Mouse (Mus musculus): ENCODE results near the gene Dstyk. TPM values are rescaled to one million over a fixed set of nuclear protein-coding genes. Genes with fewer than 3 reads are reported as not detected.
A peak's percentile ranks its signal among the peaks of the same experiment; 100 is the strongest.
"Not testable (repeated sequence)": the region's sequence is repeated elsewhere in the genome, so short reads cannot be mapped to it uniquely, and the experiment has no call there.

Dstyk gene
- total RNA-seq, 2 experiments from 2014 or later = 9.7 to 11.1 TPM

DNA sequence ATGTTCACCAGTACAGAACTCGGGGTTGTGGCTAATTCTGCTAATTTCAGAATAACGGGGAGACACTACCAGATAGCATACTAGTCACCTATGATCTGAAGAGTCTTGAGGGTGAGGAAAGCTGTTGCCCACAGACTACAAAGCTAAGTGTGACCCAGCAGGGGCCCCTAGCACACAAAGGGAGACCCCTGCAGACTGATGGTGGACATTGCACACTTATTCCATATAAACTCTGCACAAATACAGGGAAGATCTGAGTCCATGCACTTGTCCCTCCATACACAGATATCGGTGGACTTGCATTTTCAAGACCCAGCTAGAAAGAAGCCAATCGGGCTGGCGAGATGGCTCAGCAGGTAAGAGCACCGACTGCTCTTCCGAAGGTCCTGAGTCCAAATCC is 52.2 kb downstream of the Dstyk start:
- no peak overlapping the region for H3K4me3 ChIP-seq
- no peak overlapping the region for H3K27ac ChIP-seq
- TF ChIP-seq CTCF (IDR thresholded peaks at IDR 0.05) = peak; percentile 3; the same call in 1 of the 2 replicates
- no peak for DNase-seq
- intact Hi-C loops (cut with DNase I) = no loop called here

DNA sequence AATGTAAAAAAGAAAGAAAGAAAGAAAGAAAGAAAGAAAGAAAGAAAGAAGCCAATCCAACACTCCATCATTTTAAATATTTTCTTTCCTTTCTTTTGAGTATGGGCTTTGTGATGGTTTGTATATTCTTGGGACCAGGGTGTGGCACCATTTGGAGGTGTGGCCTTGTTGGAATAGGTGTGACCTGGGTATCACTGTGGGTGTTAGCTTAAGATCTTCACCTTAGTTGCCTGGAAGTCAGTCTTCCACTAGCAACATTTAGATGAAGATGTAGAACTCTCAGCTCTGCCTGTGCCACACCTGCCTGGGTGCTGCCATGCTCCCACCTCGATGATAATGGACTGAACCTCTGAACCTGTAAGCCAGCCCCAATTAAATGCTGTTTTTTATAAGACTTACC is 52.7 kb downstream of the Dstyk start:
- intact Hi-C loops (cut with DNase I); DNase-seq; H3K27ac ChIP-seq; H3K4me3 ChIP-seq: not testable (repeated sequence)

DNA sequence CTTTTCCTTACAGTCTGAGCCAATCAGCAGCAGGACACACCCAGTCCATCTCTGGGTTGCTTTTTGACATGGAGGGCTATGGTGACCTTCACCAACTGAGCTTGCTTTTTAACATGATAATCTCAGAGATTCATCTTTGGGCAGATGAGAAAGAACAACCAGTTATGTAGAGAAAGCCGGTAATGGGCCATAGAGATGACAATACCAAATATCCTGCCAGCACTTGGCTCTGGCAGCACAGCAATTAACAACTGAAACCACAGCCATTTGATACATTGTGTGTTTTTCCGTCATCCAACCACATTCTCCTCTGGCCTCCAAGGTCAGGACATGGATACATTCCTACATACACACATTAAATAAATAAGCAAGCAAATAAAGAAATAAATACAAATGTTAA is 53.7 kb downstream of the Dstyk start:
- DNase-seq = no peak
- Histone ChIP-seq H3K27ac (no peak overlapping the region), H3K4me3 (no peak overlapping the region)
- intact Hi-C loops (cut with DNase I) = no loop called here
- no peak for TF ChIP-seq CTCF (IDR thresholded peaks at IDR 0.05)

DNA sequence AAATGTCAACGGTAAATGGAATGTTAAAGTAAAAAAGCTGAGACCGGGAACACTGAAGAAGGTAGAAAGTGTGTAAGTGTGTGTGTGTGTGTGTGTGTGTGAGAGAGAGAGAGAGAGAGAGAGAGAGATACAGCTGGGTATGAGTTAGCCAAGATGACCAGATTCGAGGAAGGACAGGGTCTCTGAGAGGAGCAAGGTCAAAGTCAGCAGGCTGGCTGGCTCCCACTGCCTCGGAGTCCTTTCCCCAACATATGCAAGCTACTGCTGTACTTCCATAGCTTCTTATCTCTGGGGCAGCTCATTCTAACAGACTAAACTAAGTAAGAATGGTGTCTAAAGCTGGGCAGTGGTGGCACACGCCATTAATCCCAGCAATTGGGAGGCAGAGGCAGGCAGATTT is 54.1 kb downstream of the Dstyk start:
- no peak for DNase-seq
- TF ChIP-seq CTCF (IDR thresholded peaks at IDR 0.05) = no peak
- intact Hi-C loops (cut with DNase I) = no loop called here
- Histone ChIP-seq H3K4me3 (no peak overlapping the region), H3K27ac (no peak overlapping the region)

DNA sequence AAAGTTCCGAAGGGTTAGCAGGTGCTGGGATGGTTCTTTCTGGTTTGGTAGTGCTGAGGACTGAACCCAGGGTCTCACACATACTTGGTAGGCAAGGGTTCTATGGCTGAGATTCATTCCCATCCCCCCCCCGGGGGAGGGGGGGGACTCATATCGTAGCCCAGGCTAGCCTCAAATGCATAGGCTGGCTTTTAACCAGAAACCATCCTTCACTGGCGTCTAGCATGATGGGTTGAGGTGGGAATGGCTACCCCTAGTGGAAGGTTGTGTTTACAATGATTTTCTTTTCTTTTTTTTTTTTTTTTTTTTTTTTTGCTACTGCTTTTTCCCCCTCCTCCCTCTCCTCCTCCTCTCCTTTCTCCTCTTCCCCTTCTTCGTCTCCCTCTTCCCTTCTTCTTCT is 55.2 kb downstream of the Dstyk start:
- no peak overlapping the region for H3K27ac ChIP-seq
- TF ChIP-seq CTCF (IDR thresholded peaks at IDR 0.05) = 0 out of 2 replicates have a peak, but pooled peaks have one; percentile 14
- no peak for DNase-seq
- intact Hi-C loops (cut with DNase I) = no loop called here
- no peak overlapping the region for H3K4me3 ChIP-seq

DNA sequence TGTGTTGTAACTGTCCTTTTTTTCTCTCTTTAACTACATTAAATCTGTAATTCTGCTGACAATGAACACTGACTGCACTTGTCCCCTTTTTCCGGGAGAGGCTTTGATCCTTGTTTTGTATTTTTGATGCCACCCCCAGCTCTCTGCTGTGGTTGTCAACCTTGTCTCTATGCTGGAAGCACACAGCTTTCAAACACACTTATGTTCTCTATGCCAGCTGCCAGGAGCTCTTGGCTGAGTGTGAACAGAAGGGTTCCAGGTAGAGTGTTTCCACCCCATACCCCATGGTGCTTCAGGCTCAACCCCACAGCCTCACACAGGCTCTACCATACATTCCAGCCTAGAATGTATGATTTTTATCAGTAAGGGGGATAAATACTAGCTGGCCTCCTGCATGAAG is 57.1 kb downstream of the Dstyk start:
- intact Hi-C loops (cut with DNase I) = no loop called here
- no peak for TF ChIP-seq CTCF (IDR thresholded peaks at IDR 0.05)
- no peak for DNase-seq
- Histone ChIP-seq H3K4me3 (no peak overlapping the region), H3K27ac (no peak overlapping the region)

DNA sequence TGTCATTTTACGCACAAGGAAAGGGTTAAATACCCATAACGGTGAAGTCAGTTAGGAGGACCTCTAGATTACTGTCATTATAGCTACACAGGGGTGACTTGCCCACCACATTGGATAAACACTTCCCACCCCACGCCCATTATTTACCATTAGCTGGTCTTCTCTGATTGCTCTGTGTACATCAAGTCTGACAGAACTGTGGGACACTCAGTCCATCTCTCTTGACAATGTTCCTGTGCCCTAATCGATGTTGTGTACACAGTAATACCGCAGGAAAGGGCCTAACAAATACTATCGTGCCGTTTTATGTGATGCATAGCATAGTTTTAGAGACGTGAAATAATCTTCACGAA is 59.2 kb downstream of the Dstyk start:
- no peak for TF ChIP-seq CTCF (IDR thresholded peaks at IDR 0.05)
- no peak for DNase-seq
- H3K4me3 ChIP-seq = peak overlapping the region; percentile 88
- intact Hi-C loops (cut with DNase I) = loop anchor here (2.0 to 5.0 kb wide), 3 partner anchors 39 to 109 kb away; partner anchors contain the start of gene Dstyk
- H3K27ac ChIP-seq = peak overlapping the region; percentile 99

DNA sequence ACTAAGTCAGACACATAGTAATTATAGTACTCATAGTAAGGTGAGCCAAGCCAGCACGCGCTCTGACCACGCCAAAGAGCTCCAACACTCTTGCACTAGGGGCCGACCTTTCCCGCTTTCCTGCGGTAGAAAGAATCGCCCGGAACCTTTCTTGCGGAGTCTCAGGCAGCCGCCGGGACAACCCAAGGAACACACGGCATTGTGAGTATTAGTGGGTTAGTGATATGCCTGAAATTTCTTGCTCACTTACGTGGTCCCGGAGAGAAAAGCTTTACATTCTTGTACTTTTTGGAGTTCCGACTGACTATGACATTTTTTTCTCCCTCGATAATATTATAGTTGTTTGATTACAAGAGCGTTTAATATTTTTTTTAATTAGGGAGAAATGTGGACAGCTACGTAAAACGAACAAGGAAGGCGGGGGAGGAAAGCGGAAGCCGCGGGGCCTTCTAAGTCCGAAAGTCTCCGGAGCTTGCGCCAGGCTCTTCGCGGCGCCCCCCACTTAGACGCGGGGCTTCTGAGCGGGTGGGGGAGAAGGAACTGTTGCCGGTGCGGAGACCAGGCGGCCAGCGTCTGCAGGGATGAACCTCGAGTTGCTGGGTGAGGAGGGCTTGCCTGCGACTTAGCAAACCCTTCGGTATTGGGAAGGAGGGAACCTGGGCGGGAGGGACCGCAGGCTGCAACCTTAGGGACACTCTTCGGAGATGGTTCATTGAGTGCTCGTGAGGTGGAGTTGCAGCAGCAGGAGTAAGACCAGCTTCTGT is 59.8 kb downstream of the Dstyk start, which contains the start of gene Rbbp5:
TSS of gene Rbbp5 (plus strand) at position 438 of the 764 bp plus-strand sequence.
- peak within 1 kb of the TSS; percentile 88 for H3K4me3 ChIP-seq
- peak; percentile 91 for DNase-seq
- intact Hi-C loops (cut with DNase I) = loop anchor here (2.0 to 5.0 kb wide), 3 partner anchors 40 to 110 kb away; partner anchors contain the start of gene Dstyk
- peak within 1 kb of the TSS; percentile 99 for H3K27ac ChIP-seq
- peak; percentile 18; the same call in 1 of the 2 replicates for TF ChIP-seq CTCF (IDR thresholded peaks at IDR 0.05)

DNA sequence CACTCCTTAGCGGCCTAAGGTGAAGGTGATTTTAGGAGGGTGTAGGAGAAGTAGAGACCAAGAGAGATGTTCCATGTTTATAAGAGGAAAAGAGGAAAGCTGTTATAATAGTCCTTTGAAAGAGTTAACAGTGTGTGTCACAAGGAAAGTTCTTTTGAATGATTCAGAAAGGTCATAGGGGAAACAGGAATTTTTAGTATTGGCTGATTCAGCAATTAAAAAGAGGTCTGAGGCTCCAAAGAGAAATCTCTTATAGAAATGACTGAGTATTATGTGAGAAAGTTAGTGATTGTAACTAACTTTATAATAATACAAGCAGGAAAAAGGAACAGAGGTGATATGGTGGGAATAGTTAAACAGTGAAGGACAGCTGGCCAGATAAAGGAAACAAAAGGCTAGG is 62.1 kb downstream of the Dstyk start:
- DNase-seq = no peak
- TF ChIP-seq CTCF (IDR thresholded peaks at IDR 0.05) = no peak
- Histone ChIP-seq H3K27ac (no peak overlapping the region), H3K4me3 (no peak overlapping the region)
- intact Hi-C loops (cut with DNase I) = loop anchor here (5.0 kb wide), 2 partner anchors 42 to 112 kb away; no protein-coding TSS in a partner anchor

DNA sequence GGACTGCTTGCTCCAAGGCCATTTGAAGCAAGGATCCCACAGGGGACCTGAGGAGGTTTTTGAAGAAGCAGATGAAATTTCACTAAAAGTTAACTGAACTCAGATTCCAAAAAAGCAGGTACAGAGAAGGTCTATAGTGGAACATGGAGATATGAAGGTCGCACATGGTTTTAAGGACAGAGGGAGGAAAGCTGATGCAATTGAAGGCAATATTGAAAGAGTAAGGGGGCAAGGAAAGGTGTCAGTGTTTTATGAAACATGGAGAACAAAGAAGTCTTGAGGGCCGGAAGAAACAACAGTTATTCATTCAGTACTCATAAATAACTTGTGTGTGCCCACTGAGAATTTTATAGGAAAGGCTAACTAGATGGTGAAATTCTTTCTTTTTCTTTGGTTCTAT is 64.3 kb downstream of the Dstyk start:
- no peak for TF ChIP-seq CTCF (IDR thresholded peaks at IDR 0.05)
- Histone ChIP-seq H3K27ac (no peak overlapping the region), H3K4me3 (no peak overlapping the region)
- intact Hi-C loops (cut with DNase I) = no loop called here
- no peak for DNase-seq

DNA sequence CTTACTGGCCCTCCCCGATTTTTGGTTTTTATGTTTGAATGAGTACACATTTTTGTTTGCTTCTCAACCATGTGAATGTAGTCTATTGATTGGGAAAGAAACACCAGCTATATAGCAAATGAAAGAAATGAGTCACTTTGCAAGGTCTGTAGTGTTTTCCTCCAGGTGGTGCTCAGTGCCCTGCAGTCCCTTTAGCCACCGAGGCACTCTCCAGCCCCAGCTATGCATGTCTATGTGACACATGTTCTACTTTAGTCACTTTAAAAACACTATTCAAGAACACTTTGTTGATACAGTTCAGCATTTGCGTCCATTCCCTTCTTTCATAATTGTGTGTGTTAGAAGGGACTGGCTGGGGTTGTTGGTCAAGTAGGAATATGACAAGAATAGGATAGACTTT is 65.9 kb downstream of the Dstyk start:
- Histone ChIP-seq H3K27ac (no peak overlapping the region), H3K4me3 (no peak overlapping the region)
- intact Hi-C loops (cut with DNase I) = no loop called here
- TF ChIP-seq CTCF (IDR thresholded peaks at IDR 0.05) = no peak
- no peak for DNase-seq

DNA sequence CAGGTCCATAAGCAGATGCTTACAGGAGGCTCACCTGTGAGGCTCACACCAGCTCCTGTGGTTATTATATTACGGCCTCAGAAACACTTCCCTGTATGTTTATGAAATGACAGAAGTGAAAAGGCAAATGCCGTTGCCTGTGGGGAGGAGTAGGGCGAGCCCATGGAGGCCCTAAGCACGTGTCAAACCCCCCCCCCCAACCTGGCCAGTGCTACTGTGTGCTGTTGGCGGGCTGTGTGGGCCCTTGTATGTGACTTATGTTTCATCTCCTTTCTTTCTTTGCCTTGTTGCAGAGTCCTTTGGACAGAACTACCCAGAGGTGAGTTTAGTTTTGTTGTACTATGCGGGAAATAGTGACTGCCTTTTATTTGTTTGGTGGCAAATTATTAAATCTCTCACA is 66.4 kb downstream of the Dstyk start:
- TF ChIP-seq CTCF (IDR thresholded peaks at IDR 0.05) = no peak
- no peak overlapping the region for H3K27ac ChIP-seq
- intact Hi-C loops (cut with DNase I) = no loop called here

DNA sequence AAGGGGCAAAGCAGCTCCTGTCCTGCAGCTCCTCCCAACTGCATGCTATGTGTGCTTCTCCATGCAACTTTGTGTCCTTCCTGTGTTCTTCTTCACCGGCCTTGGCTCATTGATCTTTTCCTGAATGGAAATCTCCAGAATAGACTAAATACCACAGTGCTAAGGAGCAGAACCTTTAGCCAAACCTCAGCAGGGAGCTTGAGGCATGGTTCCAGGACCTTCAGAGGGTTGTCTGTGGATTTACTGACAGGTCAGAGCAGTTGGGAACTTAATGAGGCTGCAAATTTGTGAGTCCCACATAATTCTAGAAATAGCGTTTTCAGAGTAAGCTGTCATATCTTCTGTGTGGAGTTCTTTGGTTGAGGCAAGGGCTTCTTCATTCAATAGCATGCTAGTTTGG is 83.2 kb downstream of the Dstyk start:
- intact Hi-C loops (cut with DNase I) = no loop called here
- Histone ChIP-seq H3K4me3 (no peak overlapping the region), H3K27ac (no peak overlapping the region)
- no peak for TF ChIP-seq CTCF (IDR thresholded peaks at IDR 0.05)
- no peak for DNase-seq

More for the DNA sequence above, 66.4 kb downstream of the Dstyk start:
- no peak for DNase-seq
- H3K4me3 ChIP-seq = no peak overlapping the region

DNA sequence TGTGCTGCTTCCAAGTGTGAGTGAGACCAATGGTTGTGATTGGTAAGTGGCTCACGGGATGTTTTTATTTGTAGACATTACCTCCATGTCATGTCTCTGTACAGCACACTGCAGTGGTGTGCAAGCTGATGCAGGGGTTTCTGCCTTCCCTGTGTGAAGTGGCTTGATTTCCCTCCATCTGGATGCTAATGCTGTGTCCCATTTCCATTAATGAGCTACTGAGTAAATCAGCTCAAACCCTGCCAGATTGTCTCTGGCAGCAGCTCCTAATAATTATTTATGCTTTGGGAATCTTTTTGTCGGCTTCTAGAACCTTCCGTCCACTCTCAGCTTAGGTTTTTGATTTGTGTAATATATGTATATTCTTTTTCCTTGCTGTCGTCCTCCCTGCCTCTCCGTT is 87.8 kb downstream of the Dstyk start:
- no peak overlapping the region for H3K4me3 ChIP-seq
- intact Hi-C loops (cut with DNase I) = no loop called here
- DNase-seq = no peak
- TF ChIP-seq CTCF (IDR thresholded peaks at IDR 0.05) = no peak
- H3K27ac ChIP-seq = no peak overlapping the region
